Mouse (Mus musculus) MEL-GATA-1-ER (cell line): ENCODE results near the gene Otud7b.
"Not testable (repeated sequence)": the region's sequence is repeated elsewhere in the genome, so short reads cannot be mapped to it uniquely, and the experiment has no call there.

Experiments
- DNase-seq: peaks from one replicate; pipeline ENCODE4 v3.0.0-alpha.2; 2012; ENCODE audit warnings: low read depth; ENCODE audit errors: extremely low read depth

Gene Otud7b

DNA sequence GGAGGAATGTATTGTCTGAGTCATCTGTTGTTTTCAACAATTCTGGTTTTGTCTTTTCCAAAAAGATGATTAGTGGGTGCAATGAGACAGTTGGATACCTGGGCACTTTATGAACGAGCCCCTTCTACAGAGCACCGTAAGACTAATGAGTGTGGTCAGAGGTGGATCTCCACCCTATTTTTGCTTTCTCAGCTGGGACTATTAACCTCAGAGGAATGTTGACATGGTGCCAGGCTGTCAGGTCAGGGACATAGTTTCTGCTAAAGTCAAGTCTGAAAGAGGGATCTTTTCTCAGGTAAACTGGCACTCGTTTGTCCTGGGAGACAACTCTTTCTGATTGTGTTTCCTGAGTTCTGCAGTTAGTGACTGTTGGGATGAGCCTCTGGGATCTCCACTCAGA lies 30.7 kb downstream of the Otud7b start:
- no peak for DNase-seq

DNA sequence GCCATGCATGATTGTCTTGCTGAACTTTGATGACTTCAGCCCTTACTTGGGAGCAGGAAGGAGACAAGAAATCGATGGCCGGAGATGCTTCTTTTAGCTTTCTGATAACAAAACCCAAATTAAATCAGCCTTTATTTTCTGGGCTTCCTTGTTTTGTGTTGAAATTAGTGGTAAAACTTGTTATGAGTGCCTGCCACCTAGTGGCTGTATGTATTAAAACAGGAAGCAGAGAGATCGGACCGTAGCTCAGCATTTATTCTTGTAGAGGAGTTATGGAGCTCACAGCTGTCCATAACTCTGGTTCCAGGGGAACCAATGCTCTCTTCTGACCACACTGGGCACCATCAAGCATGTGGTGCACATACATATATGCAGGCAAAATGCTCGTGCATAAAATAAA lies 43.6 kb downstream of the Otud7b start:
- DNase-seq, result peak; percentile 90

DNA sequence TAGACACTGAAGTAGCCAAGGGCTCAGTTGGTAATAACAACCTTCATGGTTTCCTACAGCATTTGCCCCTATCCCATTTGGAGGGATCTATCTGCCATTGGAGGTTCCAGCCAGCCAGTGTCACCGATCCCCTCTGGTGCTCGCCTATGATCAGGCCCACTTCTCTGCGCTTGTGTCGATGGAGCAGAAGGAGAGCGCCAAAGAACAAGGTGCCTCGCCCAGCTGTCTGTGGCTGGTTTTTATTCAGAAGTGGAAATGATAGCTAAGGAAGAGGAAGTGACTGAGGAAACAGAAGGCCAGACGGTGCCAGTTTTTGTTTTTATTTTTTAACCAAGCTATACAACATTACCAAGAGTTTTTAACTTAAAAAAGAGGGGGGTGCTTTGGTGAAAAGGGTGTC lies 47.5 kb downstream of the Otud7b start:
- DNase-seq, result peak; percentile 39

DNA sequence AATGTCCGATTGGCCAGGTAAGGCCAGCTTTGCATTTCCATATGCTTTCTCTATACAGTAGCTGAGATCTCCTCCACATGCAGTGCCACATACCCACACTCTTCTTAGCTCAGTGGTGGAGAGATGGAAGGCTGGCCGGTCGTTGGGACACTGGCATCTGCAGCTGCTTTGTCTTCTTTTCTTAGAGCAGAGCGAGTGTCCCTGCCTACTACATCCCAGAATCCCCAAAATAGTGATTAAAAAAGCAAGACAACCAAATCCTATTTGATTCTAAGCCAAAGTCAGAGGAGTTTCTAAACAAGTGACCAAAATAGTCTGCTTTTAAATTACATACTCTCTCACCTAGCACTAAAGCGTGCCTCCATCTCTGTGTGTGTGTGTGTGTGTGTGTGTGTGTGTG lies 48.3 kb downstream of the Otud7b start:
- no peak for DNase-seq

DNA sequence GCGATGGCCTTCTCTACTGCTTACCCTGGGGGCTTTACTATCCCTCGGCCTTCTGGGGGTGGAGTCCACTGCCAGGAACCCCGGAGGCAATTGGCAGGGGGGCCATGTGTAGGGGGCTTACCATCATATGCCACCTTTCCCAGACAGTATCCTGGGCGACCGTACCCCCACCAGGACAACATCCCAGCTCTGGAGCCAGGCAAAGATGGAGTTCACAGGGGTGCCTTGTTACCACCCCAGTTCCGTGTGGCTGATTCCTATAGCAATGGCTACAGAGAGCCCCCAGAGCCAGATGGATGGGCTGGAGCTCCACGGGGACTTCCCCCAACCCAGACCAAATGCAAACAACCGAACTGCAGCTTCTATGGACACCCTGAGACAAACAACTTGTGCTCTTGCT lies 51.2 kb downstream of the Otud7b start:
- DNase-seq, result no peak

DNA sequence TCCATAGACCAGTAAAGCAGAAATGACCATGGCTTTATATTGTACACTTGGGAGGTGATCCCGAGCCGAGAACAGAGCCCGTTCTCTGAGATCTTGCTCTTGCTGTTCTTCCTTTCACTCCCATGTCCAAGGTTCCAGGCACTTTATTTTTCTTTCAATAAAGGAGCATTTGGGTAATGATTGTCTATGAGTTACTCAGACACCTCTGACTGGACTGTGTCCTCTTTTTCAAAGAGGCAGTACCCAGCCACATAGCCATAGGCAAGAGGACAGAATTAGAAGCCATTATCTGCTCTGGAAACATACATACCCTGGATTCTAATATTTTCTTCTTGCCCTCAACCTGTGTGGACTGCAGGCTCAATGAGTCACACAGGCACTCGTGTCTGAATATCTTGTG lies 55.5 kb downstream of the Otud7b start:
- DNase-seq, result no peak

DNA sequence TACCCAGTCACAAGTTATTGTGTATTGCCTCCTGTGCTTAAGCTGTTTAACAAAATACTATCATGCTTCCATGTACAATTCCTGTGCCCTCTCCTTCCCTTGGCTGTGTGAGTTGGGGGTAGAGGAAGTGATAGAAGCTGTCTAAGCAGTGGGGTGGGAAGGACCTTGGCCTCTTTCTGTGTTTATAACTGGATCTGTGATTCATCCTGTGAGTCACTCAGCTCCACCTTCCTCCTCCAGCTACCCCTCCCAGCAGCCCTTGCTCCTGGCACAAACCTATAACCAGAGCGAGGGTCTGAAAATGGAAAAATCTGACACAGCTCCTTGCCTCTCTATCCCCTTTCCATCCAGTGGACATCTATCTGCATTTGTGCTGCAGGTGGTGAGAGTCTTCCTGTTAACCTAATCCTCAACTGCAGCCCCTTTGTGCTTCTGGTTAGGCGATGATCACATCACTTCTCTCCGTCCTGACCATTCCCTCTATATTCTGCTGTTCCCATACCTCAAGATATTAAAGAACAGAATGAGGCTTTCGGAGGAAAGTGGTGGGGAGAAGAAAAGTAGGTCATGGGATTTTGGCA lies 56.0 kb downstream of the Otud7b start:
- DNase-seq, result no peak

DNA sequence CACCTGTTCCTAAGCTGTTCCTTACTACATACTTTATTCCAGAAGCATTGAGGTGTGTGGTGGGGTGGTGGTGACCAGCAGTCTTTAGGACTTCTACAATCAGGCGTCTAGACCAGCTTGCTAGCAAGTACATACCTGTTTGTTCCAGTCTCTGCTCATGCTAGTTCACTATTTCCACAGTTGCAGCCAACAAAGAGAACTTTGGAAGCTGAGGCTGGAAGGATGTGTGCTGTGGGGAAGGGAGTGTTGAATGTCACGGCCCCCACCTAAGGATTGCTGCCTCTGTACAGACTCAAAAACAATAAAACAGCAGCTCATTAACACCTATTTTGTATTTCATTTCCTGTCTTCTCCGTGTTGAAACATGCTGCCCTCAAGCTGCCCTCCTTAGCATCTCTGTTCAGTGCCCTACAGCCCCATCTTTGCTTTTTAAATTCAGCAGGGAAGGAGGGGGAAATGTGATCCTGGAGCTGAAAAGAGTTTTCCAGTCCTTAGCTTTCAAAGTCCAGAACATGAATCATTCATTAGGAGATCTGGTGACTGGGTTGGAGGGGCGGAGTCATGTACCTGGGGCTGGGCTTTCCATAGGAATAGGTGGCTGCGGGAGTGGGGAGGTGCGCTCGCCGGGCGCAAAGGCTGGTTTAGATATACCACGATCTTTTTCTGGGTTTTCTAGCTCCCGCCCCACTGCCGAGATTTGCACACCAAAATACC lies 56.6 kb downstream of the Otud7b start:
- no peak for DNase-seq

DNA sequence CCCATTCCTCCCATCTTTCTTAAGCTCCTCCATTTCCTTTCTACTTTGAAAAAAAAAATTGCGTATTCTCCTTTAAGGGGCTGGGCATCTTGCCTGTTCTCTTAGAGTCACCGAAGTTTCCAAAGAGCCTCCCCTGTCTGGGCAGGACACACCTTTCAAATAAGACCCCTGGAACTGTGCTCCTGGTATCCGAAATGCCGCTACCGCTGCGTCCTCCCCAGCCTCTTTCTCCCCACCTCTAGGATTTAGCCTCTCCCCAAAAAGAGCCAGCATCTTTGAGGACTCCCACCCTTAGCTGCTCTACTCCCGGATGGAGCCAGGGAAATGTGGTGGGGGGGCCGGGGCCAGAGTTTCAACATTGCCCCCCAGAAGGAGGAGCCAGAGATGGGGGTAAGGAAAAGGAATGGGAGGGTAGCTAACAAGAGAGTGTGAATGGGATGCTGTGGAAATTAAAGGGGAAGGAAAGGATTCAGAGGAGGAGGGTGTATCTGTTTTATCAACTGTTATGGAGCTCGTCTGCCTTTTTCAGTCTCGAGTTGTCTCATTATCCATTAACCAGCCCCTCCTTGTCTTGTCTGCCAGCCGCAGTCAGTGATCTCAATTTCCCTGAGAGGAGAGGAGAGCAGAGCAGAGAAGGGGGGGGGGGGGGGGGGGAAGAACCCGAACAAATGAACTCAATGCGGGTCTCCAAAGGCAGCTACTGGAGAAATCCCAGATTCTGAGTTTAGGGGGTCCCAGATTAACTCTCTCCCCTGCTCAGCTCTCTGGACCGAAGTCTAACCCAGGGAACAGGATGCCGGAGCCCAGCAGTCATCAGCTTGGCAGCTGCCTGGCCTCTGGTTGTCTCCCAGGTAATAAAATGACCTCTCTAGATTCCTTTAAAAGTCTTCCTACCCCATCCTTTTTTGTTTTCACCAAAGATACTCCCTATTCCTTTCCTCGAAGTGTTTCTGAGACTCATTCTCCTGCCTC lies 57.8 kb downstream of the Otud7b start, which contains the start of gene Mtmr11:
Gene Mtmr11 (plus strand): TSS at position 136 of the 972 bp plus-strand sequence.
- DNase-seq, result no peak

DNA sequence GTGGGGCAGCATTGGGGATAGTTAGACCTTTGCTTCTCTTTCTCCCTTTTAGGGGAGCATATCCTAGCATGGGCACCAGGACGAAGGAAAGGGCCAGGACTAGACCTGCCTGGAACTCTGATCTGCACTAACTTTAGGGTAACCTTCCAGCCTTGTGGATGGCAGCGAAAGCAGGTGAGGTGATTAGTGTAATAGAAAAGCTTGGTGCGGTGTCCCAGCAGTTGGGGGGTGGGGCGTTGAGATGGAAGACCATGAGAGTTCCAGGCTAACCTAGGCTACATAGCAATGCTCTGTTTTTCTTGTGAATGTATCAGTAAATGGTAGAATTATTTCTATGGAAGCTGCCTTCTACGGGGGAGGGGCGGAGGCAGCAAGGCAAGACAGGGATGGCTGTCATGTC lies 58.7 kb downstream of the Otud7b start:
- DNase-seq, result no peak

DNA sequence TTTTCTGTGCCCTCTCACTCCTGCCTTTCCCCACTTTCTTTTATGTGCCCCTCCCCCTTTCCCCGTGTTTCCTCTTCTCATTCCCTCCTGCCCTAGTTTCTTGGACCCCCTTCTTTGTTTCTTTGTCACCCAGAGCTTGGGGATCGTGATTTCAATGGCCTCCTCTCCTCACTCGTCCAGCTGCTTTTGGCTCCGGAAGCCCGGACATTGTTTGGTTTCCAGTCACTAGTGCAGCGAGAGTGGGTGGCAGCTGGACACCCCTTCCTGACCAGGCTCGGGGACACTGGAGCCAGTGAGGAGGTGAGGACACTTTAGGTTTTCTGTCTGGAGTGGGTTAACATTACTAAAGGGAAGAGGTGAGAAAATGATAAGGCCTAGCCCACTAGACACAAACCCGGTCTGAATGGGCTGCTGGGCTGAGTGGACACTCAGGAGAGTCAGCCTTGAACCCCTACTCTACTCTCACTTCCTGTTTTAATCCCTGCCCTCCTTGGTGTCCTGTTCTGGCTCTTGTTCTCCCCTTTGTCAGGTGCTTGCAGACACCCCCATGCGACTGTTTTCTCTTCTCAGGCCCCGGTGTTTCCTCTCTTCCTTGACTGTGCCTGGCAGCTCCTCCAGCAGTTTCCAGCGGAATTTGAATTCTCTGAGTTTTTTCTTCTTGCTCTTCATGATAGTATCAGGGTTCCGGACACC lies 64.3 kb downstream of the Otud7b start:
- no peak for DNase-seq

DNA sequence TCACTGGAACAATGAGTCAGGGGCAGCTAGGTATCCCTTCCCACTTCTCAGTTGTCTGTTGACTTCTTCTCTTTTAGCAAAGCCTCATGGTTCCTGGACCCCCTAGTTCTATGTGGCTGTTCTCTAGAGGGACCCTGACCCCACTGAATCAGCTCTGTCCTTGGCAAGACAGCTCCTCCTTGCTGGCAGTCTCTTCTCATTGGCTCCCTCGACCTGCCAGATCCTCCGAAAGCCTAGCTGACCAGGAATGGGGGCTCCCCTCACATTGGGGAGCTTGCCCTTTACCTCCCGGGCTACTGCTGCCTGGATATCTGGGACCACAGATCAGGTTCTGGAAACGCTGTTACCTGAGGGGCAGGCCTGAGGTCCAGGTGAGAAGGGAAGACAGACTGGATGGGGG lies 65.9 kb downstream of the Otud7b start:
- no peak for DNase-seq

DNA sequence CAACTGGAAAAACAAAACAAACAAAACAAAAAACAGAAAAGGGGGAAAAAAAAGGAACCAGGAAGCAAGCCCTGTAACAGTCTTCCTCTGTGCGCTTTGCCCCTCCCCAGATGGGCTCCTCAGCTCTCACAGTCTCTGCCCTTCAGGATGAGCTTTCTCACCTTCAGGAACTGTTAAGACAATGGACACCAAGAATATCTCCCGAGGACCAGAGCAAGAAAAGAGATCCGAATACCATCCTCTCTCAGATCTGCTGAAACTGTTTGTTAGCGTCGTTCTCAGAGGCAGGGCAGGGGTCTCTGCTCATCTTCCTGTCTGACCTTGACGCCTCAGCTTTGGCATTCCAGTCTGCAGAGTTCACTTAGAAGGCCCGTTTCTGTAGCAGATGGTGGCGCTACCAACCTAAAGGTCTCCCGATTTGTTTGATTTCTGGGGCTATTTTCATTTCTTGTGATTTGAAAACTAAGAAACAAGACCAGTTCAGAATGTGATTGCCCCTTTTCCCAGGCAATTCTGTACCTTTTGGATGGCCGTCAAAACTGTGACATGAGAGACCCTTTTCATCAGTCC lies 66.7 kb downstream of the Otud7b start:
- no peak for DNase-seq

DNA sequence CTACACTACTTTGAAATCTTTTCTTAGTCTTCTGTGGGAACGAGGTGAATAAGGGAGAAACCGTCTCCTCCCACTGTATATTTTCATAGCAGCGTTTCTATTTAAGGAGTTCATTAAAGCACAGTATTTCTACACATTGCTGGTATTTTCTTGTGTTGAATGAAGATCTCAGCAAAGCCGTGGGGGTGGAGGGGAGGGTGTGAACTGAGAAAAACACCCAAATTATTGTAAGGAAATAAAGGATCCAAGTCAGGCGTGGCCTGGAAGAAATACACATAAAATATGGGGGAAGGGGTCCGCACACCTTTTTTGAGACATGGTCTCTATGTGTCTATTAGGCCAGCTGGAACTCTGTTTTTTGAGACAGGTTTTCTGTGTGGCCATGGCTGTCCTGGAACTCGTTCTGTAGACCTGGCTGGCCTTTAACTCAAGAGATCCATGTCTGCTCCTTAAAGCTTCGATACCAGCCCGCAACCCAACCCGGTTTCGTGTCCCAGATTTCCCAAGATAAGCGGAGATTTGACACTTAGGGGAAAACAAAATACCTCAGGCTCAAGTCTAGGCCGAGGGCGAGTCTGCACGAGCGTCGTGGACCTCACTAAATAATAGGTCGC lies 67.4 kb downstream of the Otud7b start:
- no peak for DNase-seq

DNA sequence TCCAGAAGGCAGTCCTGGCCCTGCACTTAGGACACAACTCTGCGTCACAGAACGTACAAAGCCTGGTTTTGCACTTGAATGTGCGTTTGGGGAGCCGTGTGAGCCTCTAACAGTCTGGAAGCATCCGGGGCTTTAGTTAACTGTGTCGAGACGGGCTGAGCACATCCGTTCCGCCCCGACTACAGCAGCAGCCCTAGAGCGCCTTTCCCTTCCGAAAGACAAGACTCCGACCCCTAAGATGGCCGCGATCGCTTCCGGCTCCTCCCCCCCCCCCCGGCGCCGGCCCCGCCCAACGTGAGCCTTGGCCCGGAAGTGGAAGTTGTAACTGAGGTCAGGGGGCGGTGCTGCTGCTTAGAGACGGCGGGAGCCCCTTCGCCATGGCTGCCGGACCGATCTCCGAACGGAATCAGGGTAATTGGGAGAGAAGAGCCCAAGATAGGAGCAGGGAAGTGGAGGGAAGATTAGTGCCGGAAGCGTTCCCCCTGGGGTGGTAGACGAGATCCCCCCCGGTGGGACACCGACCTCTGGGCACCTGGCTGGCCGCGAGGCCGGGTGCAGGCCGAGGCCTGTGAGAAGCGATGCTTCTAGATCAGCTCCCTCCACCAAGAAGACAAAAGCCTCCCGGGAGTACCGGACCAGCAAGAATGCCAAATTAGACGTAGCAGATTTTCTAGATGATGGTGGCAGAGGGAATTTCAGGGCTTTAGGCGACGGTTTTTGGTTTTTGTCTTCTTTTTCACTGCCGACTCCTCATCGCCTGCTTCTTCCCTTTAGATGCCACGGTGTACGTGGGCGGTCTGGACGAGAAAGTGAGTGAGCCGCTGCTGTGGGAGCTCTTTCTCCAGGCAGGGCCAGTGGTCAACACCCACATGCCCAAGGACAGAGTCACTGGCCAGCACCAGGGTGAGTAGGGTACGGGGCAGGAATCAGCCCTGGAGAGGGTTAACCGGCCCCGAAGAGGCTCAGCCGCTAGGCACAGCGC lies 68.2 kb downstream of the Otud7b start, which contains the start of gene Sf3b4:
Gene Sf3b4 (plus strand): TSS at position 136 of the 982 bp plus-strand sequence.
- peak; percentile 94 for DNase-seq

DNA sequence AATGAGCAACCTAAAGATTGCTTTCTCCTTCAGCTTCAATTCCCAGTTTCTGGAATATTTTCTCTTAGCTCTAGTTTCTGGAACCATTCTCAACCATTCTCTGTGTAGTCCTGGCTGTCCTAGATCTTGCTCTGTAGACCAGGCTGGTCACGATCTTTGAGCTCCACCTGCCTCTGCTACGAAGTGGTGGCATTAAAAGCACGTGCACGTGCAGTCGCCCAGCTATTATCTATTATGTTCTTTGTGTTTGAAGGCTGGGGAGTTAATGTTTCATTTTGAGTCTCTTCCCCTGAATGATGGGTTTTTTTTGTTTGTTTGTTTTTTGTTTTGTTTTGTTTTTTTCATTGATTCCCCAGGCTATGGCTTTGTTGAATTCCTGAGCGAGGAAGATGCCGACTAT lies 68.9 kb downstream of the Otud7b start:
- no peak for DNase-seq

DNA sequence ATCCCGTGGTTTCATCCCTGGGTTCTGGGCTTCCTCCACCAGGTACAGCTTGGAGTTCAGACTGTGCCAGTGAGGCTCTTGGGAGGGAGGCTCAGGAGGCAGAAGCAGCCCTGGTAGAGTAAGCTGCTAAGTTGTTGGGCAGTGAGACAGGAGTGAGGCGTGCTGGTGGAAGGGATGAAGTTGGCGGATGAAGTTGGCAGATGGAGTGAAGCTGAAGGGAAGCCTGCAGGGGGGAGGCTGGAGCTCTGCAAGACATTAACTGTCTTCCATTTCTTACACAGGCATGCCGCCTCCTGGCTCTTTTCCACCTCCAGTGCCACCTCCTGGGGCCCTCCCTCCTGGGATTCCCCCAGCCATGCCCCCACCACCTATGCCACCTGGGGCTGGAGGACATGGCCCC lies 69.7 kb downstream of the Otud7b start:
- DNase-seq, result not testable (repeated sequence)

DNA sequence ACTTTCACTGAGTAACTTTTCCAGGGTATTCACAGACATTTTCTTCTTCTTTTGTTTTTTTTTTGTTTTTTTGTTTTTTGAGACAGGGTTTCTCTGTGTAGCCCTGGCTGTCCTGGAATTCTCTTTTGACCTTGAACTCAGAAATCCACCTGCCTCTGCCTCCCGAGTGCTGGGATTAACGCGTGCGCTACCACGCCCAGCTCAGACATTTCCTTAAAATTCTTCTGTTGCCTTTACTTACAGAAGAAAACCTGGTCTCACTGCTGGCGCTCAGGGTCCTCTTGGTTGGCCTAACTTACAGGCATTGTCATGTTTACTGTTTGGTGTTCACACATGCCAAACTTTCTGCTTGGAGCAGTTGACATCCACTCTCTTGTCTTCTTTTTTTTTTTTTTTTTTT lies 70.9 kb downstream of the Otud7b start:
- DNase-seq, result no peak

DNA sequence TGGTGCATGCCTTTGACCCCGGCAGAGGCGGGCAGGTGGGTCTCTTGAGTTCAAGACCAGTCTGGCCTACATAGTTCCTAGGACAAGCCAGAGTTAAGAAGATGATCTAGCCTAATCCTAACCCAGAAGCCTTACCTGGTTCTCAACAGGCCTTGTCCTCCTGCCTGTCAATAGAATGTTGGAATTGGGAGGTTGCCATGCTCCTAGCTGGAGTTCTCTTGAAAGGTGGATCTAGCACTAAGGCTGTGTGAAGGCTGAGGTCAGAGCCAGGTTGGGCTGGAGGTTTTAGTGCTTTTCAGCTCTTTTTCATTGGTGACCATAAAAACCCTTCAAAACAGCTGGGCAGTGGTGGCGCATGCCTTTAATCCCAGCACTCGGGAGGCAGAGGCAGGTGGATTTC lies 74.1 kb downstream of the Otud7b start:
- DNase-seq, result no peak
